Mouse (Mus musculus): ENCODE data around the gene Whrn. TPM values are rescaled to one million over a fixed set of nuclear protein-coding genes. Genes with fewer than 3 reads are reported as not detected.
A peak's percentile ranks its signal among the peaks of the same experiment; 100 is the strongest.

The Whrn gene
- polyA plus RNA-seq, 1 experiment from 2014 or later: 2.9 TPM

DNA sequence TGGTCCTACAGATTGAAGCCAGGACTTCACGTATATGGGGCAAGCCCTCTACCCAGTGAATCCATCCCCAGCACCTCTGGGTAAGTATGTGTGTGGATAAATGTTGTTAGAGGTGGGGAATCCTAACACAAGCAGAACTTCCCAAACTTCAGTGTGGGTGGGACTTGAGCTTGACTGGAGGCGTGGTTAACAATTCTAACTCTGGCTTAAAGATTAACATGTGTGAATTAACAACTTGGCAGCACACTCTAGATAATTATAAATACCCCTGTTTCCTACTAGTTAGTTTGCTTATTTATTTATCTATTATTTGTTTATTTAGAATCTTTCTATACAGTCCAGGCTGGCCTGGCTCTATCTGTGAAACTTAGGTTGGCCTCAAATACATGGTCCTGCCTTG lies 7.9 kb downstream of the Whrn start:
- no peaks in the 10 kb centered on the region for H3K27me3 ChIP-seq (ENCODE audit: control insufficient read depth, insufficient read depth, low read length)
- no peak overlapping the region for H3K9ac ChIP-seq (ENCODE audit: low read length)
- H3K27ac ChIP-seq (ENCODE audit: low read length): no peak overlapping the region
- no peak for ATAC-seq (ENCODE audit: insufficient read depth, low FRiP score)
- 89% methylated on average over 2 of the region's 2 CpGs for WGBS
- H3K9me3 ChIP-seq (replicated peaks; ENCODE audit: control insufficient read depth, low read length): no peaks in the 10 kb centered on the region
- H3K4me3 ChIP-seq (replicated peaks; ENCODE audit: low read length): no peak overlapping the region
- H3K36me3 ChIP-seq (ENCODE audit: control insufficient read depth, insufficient read depth, low read length): no peaks in the 10 kb centered on the region
- no peak overlapping the region for H3K4me2 ChIP-seq (ENCODE audit: low read depth, low read length)
- H3K4me1 ChIP-seq (ENCODE audit: control insufficient read depth, insufficient read depth, low read length): no peaks in the 10 kb centered on the region

DNA sequence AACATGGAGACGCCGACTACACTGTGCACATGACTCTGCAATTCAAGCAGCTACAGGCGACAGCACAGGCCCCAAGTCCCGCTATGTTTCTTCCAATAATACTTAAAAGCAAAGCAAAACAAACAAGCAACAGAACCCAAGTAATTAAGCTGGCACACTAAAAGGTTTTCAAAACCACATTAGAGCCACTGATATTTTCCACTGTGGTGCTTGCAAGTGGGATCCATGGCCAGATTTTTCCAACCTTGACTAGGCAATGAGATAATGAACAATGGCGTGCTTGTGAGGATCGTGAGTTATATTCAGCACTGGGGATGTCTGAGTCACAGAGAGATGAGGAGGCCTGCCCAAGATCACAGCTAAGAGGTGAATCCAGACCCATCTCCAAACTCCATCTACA lies 8.5 kb downstream of the Whrn start:
- Histone ChIP-seq H3K4me3 (replicated peaks; ENCODE audit: low read length) (no peak overlapping the region), H3K9me3 (replicated peaks; ENCODE audit: control insufficient read depth, low read length) (no peaks in the 10 kb centered on the region), H3K27ac (ENCODE audit: low read length) (no peak overlapping the region), H3K36me3 (ENCODE audit: control insufficient read depth, insufficient read depth, low read length) (no peaks in the 10 kb centered on the region), H3K4me1 (ENCODE audit: control insufficient read depth, insufficient read depth, low read length) (no peaks in the 10 kb centered on the region), H3K4me2 (ENCODE audit: low read depth, low read length) (no peak overlapping the region), H3K9ac (ENCODE audit: low read length) (no peak overlapping the region), H3K27me3 (ENCODE audit: control insufficient read depth, insufficient read depth, low read length) (no peaks in the 10 kb centered on the region)
- ATAC-seq (ENCODE audit: insufficient read depth, low FRiP score): no peak
- 87% methylated on average over 6 of the region's 6 CpGs for WGBS

GRCm38 (mm10) chr4:63486523-63486922 lies 9.3 kb downstream of the Whrn start:
- Histone ChIP-seq H3K27ac (ENCODE audit: low read length) (no peak overlapping the region), H3K27me3 (ENCODE audit: control insufficient read depth, insufficient read depth, low read length) (no peaks in the 10 kb centered on the region), H3K4me3 (replicated peaks; ENCODE audit: low read length) (no peak overlapping the region), H3K9me3 (replicated peaks; ENCODE audit: control insufficient read depth, low read length) (no peaks in the 10 kb centered on the region), H3K36me3 (ENCODE audit: control insufficient read depth, insufficient read depth, low read length) (no peaks in the 10 kb centered on the region), H3K9ac (ENCODE audit: low read length) (no peak overlapping the region), H3K4me2 (ENCODE audit: low read depth, low read length) (no peak overlapping the region), H3K4me1 (ENCODE audit: control insufficient read depth, insufficient read depth, low read length) (0 out of 2 replicates have a peak, but pooled peaks cover under 1% of the 10 kb centered on the region)
- ATAC-seq (ENCODE audit: insufficient read depth, low FRiP score): no peak
- 62% methylated on average over 4 of the region's 4 CpGs for WGBS

- H3K36me3 ChIP-seq (ENCODE audit: control insufficient read depth, insufficient read depth, low read length): no peaks in the 10 kb centered on the region
- peaks cover 11% of the 10 kb centered on the region; the same call in 1 of the 2 replicates for H3K4me1 ChIP-seq (ENCODE audit: control insufficient read depth, insufficient read depth, low read length)
- no peak overlapping the region for H3K9ac ChIP-seq (ENCODE audit: low read length)
- ATAC-seq (ENCODE audit: insufficient read depth, low FRiP score): no peak
- 70% methylated on average over 7 of the region's 7 CpGs for WGBS
- no peak overlapping the region for H3K4me2 ChIP-seq (ENCODE audit: low read depth, low read length)
- H3K4me3 ChIP-seq (replicated peaks; ENCODE audit: low read length): no peak overlapping the region
- no peaks in the 10 kb centered on the region for H3K27me3 ChIP-seq (ENCODE audit: control insufficient read depth, insufficient read depth, low read length)
- H3K27ac ChIP-seq (ENCODE audit: low read length): no peak overlapping the region
- H3K9me3 ChIP-seq (replicated peaks; ENCODE audit: control insufficient read depth, low read length): no peaks in the 10 kb centered on the region
These were observed 12.1 kb downstream of the Whrn start for GRCm38 (mm10) chr4:63483741-63484140.

DNA sequence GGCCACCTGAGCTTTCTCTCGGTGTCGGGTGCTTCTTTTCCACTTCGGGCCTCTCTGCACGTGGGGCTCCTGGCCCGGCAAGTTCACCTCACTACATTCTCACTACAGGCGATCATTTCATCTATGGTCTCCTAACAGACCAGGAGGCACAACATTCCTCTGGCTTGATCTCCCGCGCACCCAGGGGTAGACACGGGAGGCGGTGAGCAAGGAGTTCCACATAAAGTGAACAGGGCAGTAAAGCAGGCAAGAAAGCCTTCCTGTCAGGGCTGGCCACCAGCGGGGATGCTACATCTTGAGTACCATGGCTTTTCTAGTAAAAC lies 15.0 kb downstream of the Whrn start:
- peak overlapping the region; percentile 51 for H3K9ac ChIP-seq (ENCODE audit: low read length)

GRCm38 (mm10) chr4:63480098-63480844 lies 15.5 kb downstream of the Whrn start:
- Histone ChIP-seq H3K4me2 (ENCODE audit: low read depth, low read length) (peak overlapping the region; percentile 15; the same call in 1 of the 2 replicates), H3K9ac (ENCODE audit: low read length) (peak overlapping the region; percentile 51), H3K27me3 (ENCODE audit: control insufficient read depth, insufficient read depth, low read length) (no peaks in the 10 kb centered on the region), H3K4me1 (ENCODE audit: control insufficient read depth, insufficient read depth, low read length) (peaks cover 11% of the 10 kb centered on the region), H3K27ac (ENCODE audit: low read length) (peak overlapping the region; percentile 32; the same call in 1 of the 2 replicates), H3K36me3 (ENCODE audit: control insufficient read depth, insufficient read depth, low read length) (no peaks in the 10 kb centered on the region), H3K9me3 (replicated peaks; ENCODE audit: control insufficient read depth, low read length) (no peaks in the 10 kb centered on the region), H3K4me3 (replicated peaks; ENCODE audit: low read length) (no peak overlapping the region)
- WGBS: 25% methylated on average over 11 of the region's 11 CpGs
- ATAC-seq (ENCODE audit: insufficient read depth, low FRiP score): no peak

More for the DNA sequence above, 15.0 kb downstream of the Whrn start:
- Histone ChIP-seq H3K4me3 (replicated peaks; ENCODE audit: low read length) (no peak overlapping the region), H3K36me3 (ENCODE audit: control insufficient read depth, insufficient read depth, low read length) (no peaks in the 10 kb centered on the region), H3K27ac (ENCODE audit: low read length) (no peak overlapping the region), H3K4me1 (ENCODE audit: control insufficient read depth, insufficient read depth, low read length) (peaks cover 11% of the 10 kb centered on the region; the same call in 1 of the 2 replicates), H3K27me3 (ENCODE audit: control insufficient read depth, insufficient read depth, low read length) (no peaks in the 10 kb centered on the region), H3K9me3 (replicated peaks; ENCODE audit: control insufficient read depth, low read length) (no peaks in the 10 kb centered on the region), H3K4me2 (ENCODE audit: low read depth, low read length) (peak overlapping the region; percentile 15; the same call in 1 of the 2 replicates)
- WGBS: 39% methylated on average over 11 of the region's 11 CpGs
- no peak for ATAC-seq (ENCODE audit: insufficient read depth, low FRiP score)

DNA sequence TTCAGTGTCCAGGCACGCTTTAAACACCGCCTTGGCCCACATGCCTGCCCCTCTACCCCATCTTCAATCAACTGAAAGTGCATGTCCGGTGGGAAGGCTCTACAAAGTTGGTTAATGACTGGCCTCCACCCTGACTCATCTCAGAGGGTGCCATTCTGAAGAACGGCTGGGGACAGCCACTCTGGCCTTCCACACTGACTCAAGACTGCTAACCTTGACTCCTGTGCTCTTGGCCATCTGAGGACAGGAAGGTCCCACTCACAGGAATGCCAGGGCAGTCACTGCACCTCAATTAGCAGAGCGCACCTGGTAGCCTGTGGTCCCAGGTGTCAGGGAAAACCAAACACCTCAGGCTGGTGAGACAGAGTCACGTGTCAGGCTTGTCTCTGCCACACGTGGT lies 17.8 kb downstream of the Whrn start:
- H3K9me3 ChIP-seq (replicated peaks; ENCODE audit: control insufficient read depth, low read length): no peaks in the 10 kb centered on the region
- H3K4me1 ChIP-seq (ENCODE audit: control insufficient read depth, insufficient read depth, low read length): peaks cover 11% of the 10 kb centered on the region
- no peaks in the 10 kb centered on the region for H3K36me3 ChIP-seq (ENCODE audit: control insufficient read depth, insufficient read depth, low read length)
- ATAC-seq (ENCODE audit: insufficient read depth, low FRiP score): no peak
- H3K9ac ChIP-seq (ENCODE audit: low read length): no peak overlapping the region
- no peak overlapping the region for H3K4me3 ChIP-seq (replicated peaks; ENCODE audit: low read length)
- 78% methylated on average over 7 of the region's 7 CpGs for WGBS
- no peaks in the 10 kb centered on the region for H3K27me3 ChIP-seq (ENCODE audit: control insufficient read depth, insufficient read depth, low read length)
- H3K27ac ChIP-seq (ENCODE audit: low read length): no peak overlapping the region
- H3K4me2 ChIP-seq (ENCODE audit: low read depth, low read length): no peak overlapping the region

- H3K9ac ChIP-seq (ENCODE audit: low read length): no peak overlapping the region
- WGBS: 88% methylated on average over 6 of the region's 6 CpGs
- peaks cover 11% of the 10 kb centered on the region for H3K4me1 ChIP-seq (ENCODE audit: control insufficient read depth, insufficient read depth, low read length)
- H3K4me3 ChIP-seq (replicated peaks; ENCODE audit: low read length): no peak overlapping the region
- H3K27me3 ChIP-seq (ENCODE audit: control insufficient read depth, insufficient read depth, low read length): no peaks in the 10 kb centered on the region
- no peaks in the 10 kb centered on the region for H3K36me3 ChIP-seq (ENCODE audit: control insufficient read depth, insufficient read depth, low read length)
- no peak for ATAC-seq (ENCODE audit: insufficient read depth, low FRiP score)
- no peaks in the 10 kb centered on the region for H3K9me3 ChIP-seq (replicated peaks; ENCODE audit: control insufficient read depth, low read length)
- no peak overlapping the region for H3K4me2 ChIP-seq (ENCODE audit: low read depth, low read length)
- no peak overlapping the region for H3K27ac ChIP-seq (ENCODE audit: low read length)
These were observed 18.9 kb downstream of the Whrn start for GRCm38 (mm10) chr4:63476891-63477290.

DNA sequence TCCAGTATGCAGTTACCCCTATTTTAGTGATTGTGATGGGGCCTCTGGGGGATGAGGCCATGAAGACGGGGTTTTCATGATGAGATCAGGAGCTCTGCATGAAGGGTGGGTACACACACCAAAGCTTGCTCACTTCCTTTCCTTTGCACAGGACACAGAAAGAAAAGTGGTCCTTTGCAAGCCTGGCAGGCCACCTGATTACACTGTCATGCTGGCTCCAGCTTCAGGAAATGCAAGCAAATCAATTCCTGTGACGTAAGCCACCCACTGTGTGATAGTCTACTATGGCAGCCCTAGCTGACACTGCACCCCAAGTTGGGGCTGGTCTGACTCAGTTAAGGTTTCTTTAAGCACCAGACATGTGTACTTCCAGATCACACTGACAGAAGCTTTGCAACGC lies 20.6 kb downstream of the Whrn start:
- no peaks in the 10 kb centered on the region for H3K27me3 ChIP-seq (ENCODE audit: control insufficient read depth, insufficient read depth, low read length)
- no peak overlapping the region for H3K9ac ChIP-seq (ENCODE audit: low read length)
- H3K4me1 ChIP-seq (ENCODE audit: control insufficient read depth, insufficient read depth, low read length): peaks cover 1% of the 10 kb centered on the region; the same call in 1 of the 2 replicates
- no peaks in the 10 kb centered on the region for H3K9me3 ChIP-seq (replicated peaks; ENCODE audit: control insufficient read depth, low read length)
- no peaks in the 10 kb centered on the region for H3K36me3 ChIP-seq (ENCODE audit: control insufficient read depth, insufficient read depth, low read length)
- H3K4me3 ChIP-seq (replicated peaks; ENCODE audit: low read length): no peak overlapping the region
- WGBS: 60% methylated on average over 3 of the region's 3 CpGs
- ATAC-seq (ENCODE audit: insufficient read depth, low FRiP score): no peak
- H3K4me2 ChIP-seq (ENCODE audit: low read depth, low read length): no peak overlapping the region
- no peak overlapping the region for H3K27ac ChIP-seq (ENCODE audit: low read length)
